Mouse (Mus musculus) heart, postnatal 14 days (tissue): Measurements from ENCODE around the gene Zfp639. TPM values are rescaled to one million over a fixed set of nuclear protein-coding genes. Genes with fewer than 3 reads are reported as not detected.

Experiments
- DNase-seq, 2 experiments: peaks; one replicate each; pipeline ENCODE4 v3.0.0; 2021 to 2022
- intact Hi-C: fragments of 180-260 bp; cut with DNase I; formaldehyde crosslinking; loops from one replicate; pipeline ENCODE4 v1.15.1; 2025
- long read RNA-seq, 2 experiments: library from polyadenylated mRNA; stranded (forward); transcript quantifications; one replicate each; pipeline ENCODE4 v2.0.0; 2021
- total RNA-seq, 2 experiments: library from RNA; stranded (reverse); gene quantifications; 2 replicates each; pipeline ENCODE4 v1.2.3; 2021

The Zfp639 gene
- total RNA-seq, result 10 to 100 TPM; 21.1 to 23.5 TPM
- long read RNA-seq, experiment 1, transcript Zfp639-202 (7 exons, 1,988 nt), result major isoform, 14 of 26 reads
- long read RNA-seq, experiment 1, partial matches to known transcripts, result 0 of 26 reads
- long read RNA-seq, experiment 1, other reads (novel, unspliced or antisense), result 8 of 26 reads
- long read RNA-seq, experiment 2, transcript Zfp639-202 (7 exons, 1,988 nt), result major isoform, 15 of 33 reads
- long read RNA-seq, experiment 2, partial matches to known transcripts, result 1 of 33 reads
- long read RNA-seq, experiment 2, other reads (novel, unspliced or antisense), result 12 of 33 reads

- DNase-seq, result no peak
- intact Hi-C loops, result loop anchor here (1.0 to 5.0 kb wide), 4 partner anchors 19 to 188 kb away; partner anchors contain the start of gene Mfn1
Measured at GRCm38 (mm10) chr3:32509496-32510374, at the start of gene Zfp639. Gene Zfp639 (plus strand): TSS chr3:32510259.

- intact Hi-C loops, result no loop called here
- no peak for DNase-seq
Measured at GRCm38 (mm10) chr3:32467321-32467720, 42.7 kb upstream of the Zfp639 start.

GRCm38 (mm10) chr3:32468411-32468810, 41.6 kb upstream of the Zfp639 start:
- intact Hi-C loops, result loop anchor here (2.0 kb wide), 1 partner anchor 38 kb away; no protein-coding TSS in a partner anchor
- DNase-seq, result no peak

- intact Hi-C loops, result no loop called here
Measured at GRCm38 (mm10) chr3:32470449-32470848, 39.6 kb upstream of the Zfp639 start.

GRCm38 (mm10) chr3:32471098-32471497, 39.0 kb upstream of the Zfp639 start:
- intact Hi-C loops, result no loop called here
- DNase-seq, result peak in 1 of 2 experiments; percentile 16

More at GRCm38 (mm10) chr3:32470449-32470848, 39.6 kb upstream of the Zfp639 start:
- no peak for DNase-seq

- intact Hi-C loops, result no loop called here
- peak; percentile 40 to 49 for DNase-seq
Measured at GRCm38 (mm10) chr3:32472191-32472900, 37.7 kb upstream of the Zfp639 start.

GRCm38 (mm10) chr3:32473184-32473583, 36.9 kb upstream of the Zfp639 start:
- intact Hi-C loops, result no loop called here
- no peak for DNase-seq

- intact Hi-C loops, result no loop called here
- no peak for DNase-seq
Measured at GRCm38 (mm10) chr3:32479961-32480360, 30.1 kb upstream of the Zfp639 start.

GRCm38 (mm10) chr3:32483035-32483434, 27.0 kb upstream of the Zfp639 start:
- intact Hi-C loops, result no loop called here
- no peak for DNase-seq

GRCm38 (mm10) chr3:32486543-32486942, 23.5 kb upstream of the Zfp639 start:
- no peak for DNase-seq
- intact Hi-C loops, result no loop called here

- intact Hi-C loops, result no loop called here
- no peak for DNase-seq
Measured at GRCm38 (mm10) chr3:32488172-32488571, 21.9 kb upstream of the Zfp639 start.

GRCm38 (mm10) chr3:32490076-32490927, 19.8 kb upstream of the Zfp639 start:
- intact Hi-C loops, result no loop called here
- DNase-seq, result no peak

- DNase-seq, result no peak
- intact Hi-C loops, result no loop called here
Measured at GRCm38 (mm10) chr3:32490928-32491315, 19.1 kb upstream of the Zfp639 start.

GRCm38 (mm10) chr3:32492097-32493090, 17.7 kb upstream of the Zfp639 start, which contains the start of gene Kcnmb3:
Gene Kcnmb3 (minus strand): TSS chr3:32492231.
- DNase-seq, result no peak
- intact Hi-C loops, result no loop called here

- DNase-seq, result peak in 1 of 2 experiments; percentile 23
- intact Hi-C loops, result no loop called here
Measured at GRCm38 (mm10) chr3:32494387-32495087, 15.5 kb upstream of the Zfp639 start.

- DNase-seq, result no peak
- intact Hi-C loops, result no loop called here
Measured at GRCm38 (mm10) chr3:32495088-32495770, 14.8 kb upstream of the Zfp639 start.
